Mouse (Mus musculus) lung, adult 18-20 months (tissue): ENCODE results near the gene Map3k15.
A peak's percentile ranks its signal among the peaks of the same experiment; 100 is the strongest.

Experiments used
- DNase-seq, 2 experiments: peaks; one replicate each; pipeline ENCODE4 v3.0.0; 2022; ENCODE audit warnings: mixed read lengths in 2 of 2

The Map3k15 gene

GRCm38 (mm10) chrX:160135719-160136118 lies 147.5 kb downstream of the Map3k15 start:
- DNase-seq: no peak

GRCm38 (mm10) chrX:160136153-160136552 lies 147.9 kb downstream of the Map3k15 start:
- DNase-seq: no peak

DNA sequence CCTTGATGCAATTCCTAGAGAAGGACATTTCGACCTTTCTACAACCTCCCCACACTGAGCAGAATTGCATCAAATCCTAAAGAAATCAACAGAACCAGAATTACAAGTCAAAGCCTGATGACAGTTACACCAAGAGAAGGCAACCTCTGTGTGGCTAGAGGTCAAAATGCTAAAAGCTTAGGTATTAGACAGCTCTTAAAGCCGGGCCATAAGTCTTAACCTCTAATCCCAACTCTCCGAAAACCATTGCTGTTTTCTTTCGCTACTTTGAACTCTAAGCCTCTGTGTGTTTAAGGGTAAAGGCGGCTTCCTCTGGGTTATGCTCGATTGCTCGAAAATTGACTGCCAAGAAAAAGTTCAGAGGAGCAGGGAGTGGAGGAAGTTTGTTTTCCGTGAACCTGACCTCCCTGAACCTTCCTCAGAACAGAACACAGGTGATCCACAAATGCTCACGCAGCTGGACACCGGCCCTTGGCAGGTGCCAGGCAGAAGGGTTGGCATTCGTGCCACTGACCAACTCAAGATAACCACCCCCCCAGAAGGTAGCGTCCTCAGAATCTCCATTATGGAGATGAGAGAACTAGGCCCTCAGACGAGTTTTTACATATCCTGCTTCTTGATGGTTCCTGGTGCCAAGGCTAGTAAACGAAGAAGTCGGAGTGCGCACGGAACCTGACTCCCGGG lies 149.1 kb downstream of the Map3k15 start:
- DNase-seq: peak in 1 of 2 experiments; percentile 25

- peak; percentile 89 to 93 for DNase-seq
These were observed 149.9 kb downstream of the Map3k15 start, which contains the start of gene Pdha1 for GRCm38 (mm10) chrX:160137861-160138717. Gene Pdha1, minus strand, starts transcription at chrX:160138413.

GRCm38 (mm10) chrX:160146806-160147205 lies 158.6 kb downstream of the Map3k15 start:
- no peak for DNase-seq

- DNase-seq: no peak
These were observed 159.2 kb downstream of the Map3k15 start for GRCm38 (mm10) chrX:160147406-160147805.

DNA sequence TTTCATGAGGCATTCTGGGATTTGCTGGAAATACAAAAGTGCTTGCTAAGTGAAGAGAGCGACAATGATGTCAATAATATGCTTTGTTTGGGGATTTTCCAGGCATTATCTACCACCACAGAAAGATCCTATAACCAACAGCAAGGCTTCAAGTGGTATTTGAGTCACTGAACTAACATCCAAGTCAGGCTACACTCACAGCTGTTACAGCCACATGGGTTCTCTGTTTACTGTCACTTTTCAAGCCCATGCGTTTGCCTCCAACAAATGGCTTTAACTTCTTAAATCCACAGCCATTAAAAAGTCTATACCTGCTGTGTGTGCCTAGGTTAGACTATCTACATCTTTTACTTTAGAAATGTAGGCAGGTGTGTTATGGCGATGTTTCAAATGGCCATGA lies 160.6 kb downstream of the Map3k15 start:
- DNase-seq: no peak

- DNase-seq: no peak
These were observed 165.0 kb downstream of the Map3k15 start for GRCm38 (mm10) chrX:160153147-160153815.

GRCm38 (mm10) chrX:160164259-160164658 lies 176.0 kb downstream of the Map3k15 start:
- no peak for DNase-seq

- no peak for DNase-seq
These were observed 178.2 kb downstream of the Map3k15 start for GRCm38 (mm10) chrX:160166246-160166985.

DNA sequence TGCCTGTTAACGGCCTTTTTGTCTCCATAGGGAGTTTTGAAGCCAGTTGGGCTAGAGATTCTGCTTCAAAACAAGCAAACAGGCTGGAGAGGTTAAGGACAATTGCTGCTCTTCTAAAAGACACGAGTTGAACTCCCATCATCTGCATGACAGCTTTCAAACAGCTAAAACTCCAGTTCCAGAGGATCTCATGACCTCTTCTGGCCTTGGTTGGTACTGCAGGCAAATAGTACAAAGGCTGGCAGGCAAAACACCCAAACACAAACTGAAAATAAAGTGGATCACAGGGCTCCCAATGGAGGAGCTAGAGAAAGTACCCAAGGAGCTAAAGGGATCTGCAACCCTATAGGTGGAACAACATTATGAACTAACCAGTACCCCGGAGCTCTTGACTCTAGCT lies 181.9 kb downstream of the Map3k15 start:
- peak; percentile 28 to 42 for DNase-seq
